ENCODE assay signal across 8 mouse cellular contexts in genomic region chr17:27623360-27624326, GRCm38 (mm10). TPM values are rescaled to one million over a fixed set of nuclear protein-coding genes. Genes with fewer than 3 reads are reported as not detected.
DNase-seq lines count a peak whose midpoint lies in the region; ATAC-seq and TF ChIP-seq lines count a peak whose summit lies in the region.

TSS of gene Nudt3 (minus strand) at chr17:27623495.

- ATAC-seq in megakaryocyte, adult 5-6 weeks (ENCODE audit: poor library complexity, severe bottlenecking) = peak; percentile 92

- peak; percentile 93 to 97 for DNase-seq in adrenal gland, adult (ENCODE audit: inconsistent age in 2 of 2, low spot score in 1 of 2)
- DNase-seq in embryo, embryonic 10 days (ENCODE audit: low spot score) = peak; percentile 93
- DNase-seq in gastrocnemius, postnatal 10 days = peak; percentile 91
- peak; percentile 85 for DNase-seq in hindlimb bud, embryonic 11.5 days (ENCODE audit: extremely low spot score, low read depth, low spot score)
- peak; percentile 91 to 92 for DNase-seq in left cerebral cortex, adult 2 months (ENCODE audit: extremely low spot score in 1 of 2, low spot score in 2 of 2)
- DNase-seq in right cerebral cortex, adult 18-20 months = peak; percentile 90
- peak; percentile 85 for DNase-seq in urinary bladder, adult 2 months (ENCODE audit: low spot score)

- intact Hi-C loops in left cerebral cortex, adult 2 months (cut with DNase I) = loop anchor here (2.0 kb wide), 1 partner anchor 59 kb away; the partner anchor contains the start of gene AI413582

- no peak for TF ChIP-seq CTCF in left cerebral cortex, adult 2 months (IDR thresholded peaks at IDR 0.05)

- peak within 1 kb of the TSS; percentile 99 for H3K27ac ChIP-seq in left cerebral cortex, adult 2 months

- peak within 1 kb of the TSS; percentile 73 for H3K4me3 ChIP-seq in left cerebral cortex, adult 2 months

RNA-seq across cellular contexts. Expression of gene Nudt3, which starts in this region (rescaled TPM):
- 100 to 1,000 TPM; 267 to 291 TPM for total RNA-seq in gastrocnemius, postnatal 10 days (2021)
- 100 to 1,000 TPM; 550 to 603 TPM for total RNA-seq in left cerebral cortex, adult 2 months (2021)
- 32.3 and 32.9 TPM in 2 replicates for total RNA-seq in megakaryocyte, adult 5-6 weeks (2015)
- 91.6 and 93.8 TPM in 2 replicates for total RNA-seq in megakaryocyte, adult 5-6 weeks (2017)
- 112 and 116 TPM in 2 replicates for polyA plus RNA-seq in urinary bladder, adult 2 months (2012; rRNA removed)

Comparison
In these comparisons a context has a peak if more than half of its experiments do, and no peak if none do; other contexts are left out.
1. Peak in every context shown above with its lines: DNase-seq, ATAC-seq, H3K4me3 ChIP-seq and H3K27ac ChIP-seq.